Comparison of ENCODE assay signal across 14 mouse cellular contexts in genomic region chr6:94205926-94206325, GRCm38 (mm10).
DNase-seq lines count a peak whose midpoint lies in the region; ATAC-seq lines count a peak whose summit lies in the region.
"Had no signal": no experiment of that assay in that cellular context is flagged by ENCODE, and none has a peak within 500 bp of the region (broad histone marks: within the 10 kb centered on the region; RNA-seq: fewer than 3 reads in every experiment).

No protein-coding gene starts in this region.

- peak overlapping the region; percentile 75 for H3K27ac ChIP-seq in heart, embryonic 10.5 days
- peak overlapping the region; percentile 61 for H3K27ac ChIP-seq in kidney, embryonic 15.5 days
- no peak overlapping the region for H3K27ac ChIP-seq in embryonic facial prominence, embryonic 13.5 days
- H3K27ac ChIP-seq: limb, embryonic 13.5 days; macrophage had no signal

- H3K9ac ChIP-seq in kidney, embryonic 15.5 days, result no peak overlapping the region
- H3K9ac ChIP-seq in embryonic facial prominence, embryonic 13.5 days, result no peak overlapping the region
- H3K9ac ChIP-seq: limb, embryonic 13.5 days had no signal

- DNase-seq in heart, embryonic 10.5 days (ENCODE audit: low spot score), result no peak
- DNase-seq in heart, adult 8-10 months (ENCODE audit: low spot score), result no peak
- no peak for DNase-seq in kidney, adult 9 months
- DNase-seq in ES-CJ7 (ENCODE audit: low read depth, low spot score), result peak; percentile 61
- no peak for DNase-seq in cerebellum, adult 18-20 months
- no peak for DNase-seq in layer of hippocampus, adult 8-10 months (ENCODE audit: low spot score in 2 of 2)
- DNase-seq: cerebellum, postnatal 36 days; gastrocnemius, postnatal 25 days; right cerebral cortex, adult 18-20 months had no signal

- no peak overlapping the region for H3K4me3 ChIP-seq in heart, embryonic 10.5 days
- H3K4me3 ChIP-seq in kidney, embryonic 15.5 days (replicated peaks), result no peak overlapping the region
- H3K4me3 ChIP-seq in embryonic facial prominence, embryonic 13.5 days, result no peak overlapping the region
- H3K4me3 ChIP-seq: limb, embryonic 13.5 days had no signal

- 0 out of 2 replicates have a peak overlapping the region, but pooled peaks have one; percentile 13 for H3K4me2 ChIP-seq in kidney, embryonic 15.5 days
- H3K4me2 ChIP-seq in embryonic facial prominence, embryonic 13.5 days, result 0 out of 2 replicates have a peak overlapping the region, but pooled peaks have one; percentile 10
- H3K4me2 ChIP-seq: limb, embryonic 13.5 days had no signal

- H3K4me1 ChIP-seq in heart, embryonic 10.5 days, result peaks cover 87% of the 10 kb centered on the region
- H3K4me1 ChIP-seq in kidney, embryonic 15.5 days, result peaks cover 39% of the 10 kb centered on the region
- peaks cover 54% of the 10 kb centered on the region for H3K4me1 ChIP-seq in embryonic facial prominence, embryonic 13.5 days

- ATAC-seq in kidney, embryonic 15.5 days (replicated peaks; ENCODE audit: low FRiP score), result no peak; the same call in 1 of the 2 replicates
- no peak for ATAC-seq in embryonic facial prominence, embryonic 13.5 days (ENCODE audit: insufficient number of reproducible peaks, insufficient read depth, low FRiP score, low TSS enrichment, low read depth)
- ATAC-seq: Patski had no signal

- H3K36me3 ChIP-seq in heart, embryonic 10.5 days, result no peaks in the 10 kb centered on the region
- H3K36me3 ChIP-seq in kidney, embryonic 15.5 days, result no peaks in the 10 kb centered on the region
- H3K36me3 ChIP-seq in embryonic facial prominence, embryonic 13.5 days, result no peaks in the 10 kb centered on the region
- H3K36me3 ChIP-seq: limb, embryonic 13.5 days had no signal

- no peaks in the 10 kb centered on the region for H3K9me3 ChIP-seq in heart, embryonic 10.5 days
- H3K9me3 ChIP-seq in kidney, embryonic 15.5 days (replicated peaks), result no peaks in the 10 kb centered on the region
- no peaks in the 10 kb centered on the region for H3K9me3 ChIP-seq in embryonic facial prominence, embryonic 13.5 days
- H3K9me3 ChIP-seq: limb, embryonic 13.5 days had no signal

- no peaks in the 10 kb centered on the region for H3K27me3 ChIP-seq in heart, embryonic 10.5 days (ENCODE audit: insufficient read depth, poor library complexity, severe bottlenecking)
- H3K27me3 ChIP-seq in kidney, embryonic 15.5 days, result no peaks in the 10 kb centered on the region
- no peaks in the 10 kb centered on the region for H3K27me3 ChIP-seq in embryonic facial prominence, embryonic 13.5 days
- H3K27me3 ChIP-seq: limb, embryonic 13.5 days; Patski had no signal

- WGBS in heart, embryonic 10.5 days, result 32% methylated on average over 5 of the region's 5 CpGs
- WGBS in kidney, embryonic 15.5 days, result 15% methylated on average over 5 of the region's 5 CpGs
- WGBS in embryonic facial prominence, embryonic 13.5 days, result 33% methylated on average over 5 of the region's 5 CpGs
